Mouse (Mus musculus) olfactory bulb, adult 2 months (tissue): ENCODE measurements at regions not wholly inside any gene's neighbourhood (a gene's known extent, or its start where the extent isn't known, plus 50 kb on each side); places are given as distances from the start of the nearest gene placed in this dataset.

Source experiments
- H3K27ac ChIP-seq: fragments of 200-500 bp; 2 replicates; pipeline ENCODE4 v1.5.1; 2012; ENCODE audit warnings: low read depth, low read length; ENCODE audit not compliant: insufficient read depth
- H3K4me1 ChIP-seq: fragments of 200-500 bp; 2 replicates; pipeline ENCODE4 v1.6.1; 2012; ENCODE audit warnings: low read length; ENCODE audit not compliant: control insufficient read depth, insufficient read depth
- H3K4me3 ChIP-seq: fragments of 200-500 bp; 2 replicates; pipeline ENCODE4 v1.5.1; 2012; ENCODE audit warnings: mild to moderate bottlenecking, low read depth, low read length, moderate library complexity; ENCODE audit not compliant: insufficient read depth
- CTCF ChIP-seq: fragments of 200-500 bp; IDR thresholded peaks from 2 replicates; pipeline ENCODE4 v1.5.1; 2012; ENCODE audit warnings: low read depth, mild to moderate bottlenecking, low read length, moderate library complexity; ENCODE audit not compliant: insufficient read depth
- POLR2A ChIP-seq: fragments of 200-500 bp; IDR thresholded peaks from 2 replicates; pipeline ENCODE4 v1.6.1; 2012; ENCODE audit warnings: mild to moderate bottlenecking, low read depth, low read length, moderate library complexity; ENCODE audit not compliant: insufficient read depth
- WGBS: fragments of 180-500 bp; shearing (Covaris S2); methylation state at CpG from one replicate; pipeline ENCODE4 v1.1.7; 2018; 5-methylcytosine and 5-hydroxymethylcytosine counted together

GRCm38 (mm10) chr2:51531106-51531839 is 96.0 kb upstream of the Tas2r134 start:
- Histone ChIP-seq H3K4me1 (no peaks in the 10 kb centered on the region), H3K4me3 (no peak overlapping the region), H3K27ac (no peak overlapping the region)
- 73% methylated on average over 10 of the region's 10 CpGs for WGBS
- no peak for TF ChIP-seq CTCF
- TF ChIP-seq POLR2A = no peak

GRCm38 (mm10) chr2:51522766-51523165 is 104.5 kb upstream of the Tas2r134 start:
- no peak overlapping the region for H3K27ac ChIP-seq
- no peak overlapping the region for H3K4me3 ChIP-seq
- no peak for TF ChIP-seq POLR2A
- TF ChIP-seq CTCF = no peak
- no peaks in the 10 kb centered on the region for H3K4me1 ChIP-seq
- 76% methylated on average over 3 of the region's 3 CpGs for WGBS

GRCm38 (mm10) chr2:51509220-51510011 is 117.9 kb upstream of the Tas2r134 start:
- WGBS = 90% methylated on average over 8 of the region's 8 CpGs
- Histone ChIP-seq H3K4me1 (no peaks in the 10 kb centered on the region), H3K4me3 (no peak overlapping the region), H3K27ac (no peak overlapping the region)
- TF ChIP-seq CTCF = no peak
- TF ChIP-seq POLR2A = no peak

GRCm38 (mm10) chr2:51497896-51498295 is 129.4 kb upstream of the Tas2r134 start:
- WGBS = 74% methylated on average over 2 of the region's 2 CpGs
- Histone ChIP-seq H3K4me1 (no peaks in the 10 kb centered on the region), H3K27ac (no peak overlapping the region), H3K4me3 (no peak overlapping the region)
- TF ChIP-seq POLR2A (no peak), CTCF (no peak)

- Histone ChIP-seq H3K27ac (no peak overlapping the region), H3K4me3 (no peak overlapping the region), H3K4me1 (no peaks in the 10 kb centered on the region)
- 79% methylated on average over 2 of the region's 2 CpGs for WGBS
- TF ChIP-seq CTCF = no peak
- no peak for TF ChIP-seq POLR2A
Observed at GRCm38 (mm10) chr2:51473753-51474152, 153.6 kb upstream of the Tas2r134 start.

DNA sequence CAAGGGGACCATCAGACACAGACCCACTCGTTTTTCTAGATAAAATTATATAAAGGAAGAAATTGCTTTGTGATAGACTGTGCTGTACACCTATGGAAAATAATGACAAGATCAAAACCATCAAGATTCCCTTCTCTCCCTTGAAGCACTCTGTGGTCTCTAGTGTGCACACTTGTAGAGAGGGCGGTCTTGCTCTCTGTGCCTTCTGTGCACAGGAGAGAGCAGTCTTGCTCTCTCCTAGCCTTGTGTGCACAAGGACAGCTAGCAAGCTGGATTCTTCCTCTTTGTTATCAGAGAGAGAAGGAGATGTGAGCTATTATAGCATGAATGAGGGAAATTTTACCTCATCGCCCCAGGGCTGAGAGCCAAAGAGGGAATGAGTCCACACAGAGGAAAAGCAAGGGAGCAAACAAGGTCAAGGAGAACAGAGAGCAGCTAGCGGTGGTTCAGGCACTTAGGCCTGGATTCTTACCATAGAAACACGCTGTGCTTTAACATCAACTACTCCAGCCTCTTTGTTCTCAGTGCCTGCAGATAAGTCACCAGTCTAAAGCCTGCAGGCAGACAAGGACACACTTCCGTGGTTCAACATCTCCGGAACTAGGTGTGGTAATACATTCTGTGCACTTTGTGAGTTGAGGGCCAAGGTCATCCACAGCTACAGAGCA is 160.2 kb upstream of the Tas2r134 start:
- H3K4me3 ChIP-seq = no peak overlapping the region
- H3K27ac ChIP-seq = no peak overlapping the region
- 72% methylated on average over 7 of the region's 7 CpGs for WGBS
- no peak for TF ChIP-seq CTCF
- TF ChIP-seq POLR2A = no peak
- no peaks in the 10 kb centered on the region for H3K4me1 ChIP-seq

- TF ChIP-seq POLR2A (no peak), CTCF (no peak)
- H3K4me3 ChIP-seq = no peak overlapping the region
- H3K4me1 ChIP-seq = no peaks in the 10 kb centered on the region
- 95% methylated on average over 7 of the region's 7 CpGs for WGBS
- no peak overlapping the region for H3K27ac ChIP-seq
Observed at GRCm38 (mm10) chr2:51466003-51466402, 161.3 kb upstream of the Tas2r134 start.

- 69% methylated on average over 7 of the region's 7 CpGs for WGBS
- Histone ChIP-seq H3K4me3 (no peak overlapping the region), H3K27ac (no peak overlapping the region), H3K4me1 (no peaks in the 10 kb centered on the region)
- no peak for TF ChIP-seq POLR2A
- TF ChIP-seq CTCF = no peak
Observed at GRCm38 (mm10) chr2:51465576-51465975, 161.7 kb upstream of the Tas2r134 start.

DNA sequence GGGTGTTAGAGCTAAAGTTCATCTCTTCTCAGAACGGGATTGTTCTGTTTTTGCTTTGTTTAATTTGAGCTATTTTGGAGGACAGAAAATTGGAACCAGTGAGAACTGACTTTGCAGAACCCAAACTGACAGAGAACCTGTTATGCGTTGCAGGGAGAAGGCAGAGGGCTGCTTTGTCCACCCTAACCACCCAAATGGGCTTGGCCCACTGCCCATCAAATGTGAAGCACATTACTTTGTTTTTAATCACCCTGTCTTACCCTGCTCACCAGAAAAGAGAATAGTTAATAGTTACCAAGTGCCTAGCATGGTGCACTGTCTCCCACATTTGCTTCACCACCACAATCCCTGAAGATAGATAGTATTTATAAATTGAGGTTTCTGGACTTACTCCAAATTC is 163.0 kb upstream of the Tas2r134 start:
- Histone ChIP-seq H3K4me1 (no peaks in the 10 kb centered on the region), H3K27ac (no peak overlapping the region), H3K4me3 (no peak overlapping the region)
- WGBS = 45% methylated on average over 2 of the region's 2 CpGs
- TF ChIP-seq CTCF (no peak), POLR2A (no peak)
